9 mouse cellular contexts compared by ENCODE assay signal in the genomic region with DNA sequence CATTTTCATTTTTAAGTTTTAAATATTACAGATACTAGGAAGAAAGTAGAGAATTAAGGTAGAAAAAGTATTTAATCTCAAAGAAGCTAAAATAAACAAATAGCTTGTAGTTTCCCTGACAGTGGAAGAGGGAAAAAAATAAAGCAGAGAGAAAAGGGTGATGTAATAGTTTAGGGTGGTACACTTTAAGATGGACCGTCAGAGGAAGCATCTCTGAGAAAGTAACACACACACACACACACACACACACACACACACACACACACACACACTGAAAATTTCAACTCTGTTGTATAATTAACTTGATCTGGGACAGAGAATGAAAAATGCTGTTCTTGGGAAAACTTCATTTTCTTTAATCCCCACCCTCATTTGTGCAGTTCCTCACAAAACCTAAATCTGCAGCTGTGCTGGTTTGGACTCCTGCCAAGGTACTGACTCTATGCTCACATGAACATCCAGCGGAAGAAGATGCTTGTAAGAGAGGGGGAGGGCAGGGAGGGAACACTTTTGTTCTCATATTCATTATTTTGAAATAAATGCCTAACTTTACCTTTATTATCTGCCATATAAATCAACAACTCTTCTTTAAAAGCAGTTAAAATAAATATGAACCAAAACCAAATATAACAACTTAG. TPM values are rescaled to one million over a fixed set of nuclear protein-coding genes. Genes with fewer than 3 reads are reported as not detected.
DNase-seq lines count a peak whose midpoint lies in the region; ATAC-seq and TF ChIP-seq lines count a peak whose summit lies in the region.
"Had no signal": no experiment of that assay in that cellular context is flagged by ENCODE, and none has a peak within 500 bp of the region (broad histone marks: within the 10 kb centered on the region; RNA-seq: fewer than 3 reads in every experiment).

No protein-coding gene starts in this region.

- no peaks in the 10 kb centered on the region for H3K36me3 ChIP-seq in kidney, adult 2 months (ENCODE audit: control insufficient read depth, insufficient read depth, low read length)
- H3K36me3 ChIP-seq in kidney, embryonic 15.5 days: no peaks in the 10 kb centered on the region
- no peaks in the 10 kb centered on the region for H3K36me3 ChIP-seq in hindbrain, postnatal 0 days (ENCODE audit: insufficient read depth, low read length)
- no peaks in the 10 kb centered on the region for H3K36me3 ChIP-seq in lung, embryonic 16.5 days (ENCODE audit: control insufficient read depth, insufficient read depth, low read length)

- 8% methylated on average over 2 of the region's 2 CpGs for WGBS in kidney, adult 2 months
- WGBS in kidney, embryonic 15.5 days: 17% methylated on average over 2 of the region's 2 CpGs
- WGBS in hindbrain, postnatal 0 days: 5% methylated on average over 2 of the region's 2 CpGs
- WGBS in lung, embryonic 16.5 days: 18% methylated on average over 2 of the region's 2 CpGs

- H3K9me3 ChIP-seq in kidney, embryonic 15.5 days (replicated peaks): no peaks in the 10 kb centered on the region
- no peaks in the 10 kb centered on the region for H3K9me3 ChIP-seq in hindbrain, postnatal 0 days (ENCODE audit: low read length)
- no peaks in the 10 kb centered on the region for H3K9me3 ChIP-seq in lung, embryonic 16.5 days (ENCODE audit: control insufficient read depth, low read length)

- no peak overlapping the region for H3K4me2 ChIP-seq in kidney, embryonic 15.5 days
- no peak overlapping the region for H3K4me2 ChIP-seq in hindbrain, postnatal 0 days (ENCODE audit: low read depth, low read length)
- H3K4me2 ChIP-seq in lung, embryonic 16.5 days (ENCODE audit: low read depth, low read length): no peak overlapping the region

- no peak for ATAC-seq in kidney, embryonic 15.5 days (replicated peaks; ENCODE audit: low FRiP score)
- ATAC-seq in hindbrain, postnatal 0 days: peak; percentile 63; the same call in 1 of the 2 replicates
- peak; percentile 86 for ATAC-seq in lung, embryonic 16.5 days (ENCODE audit: low read depth)

- TF ChIP-seq CTCF in kidney, adult 2 months (conservative IDR thresholded peaks at IDR 0.05; ENCODE audit: insufficient read depth, insufficient read length, low read depth, low read length): no peak
- TF ChIP-seq CTCF in hindbrain, postnatal 0 days (IDR thresholded peaks at IDR 0.05; ENCODE audit: low read depth): no peak

- no peak for TF ChIP-seq POLR2A in kidney, adult 2 months (IDR thresholded peaks at IDR 0.05; ENCODE audit: low read depth, low read length)

- H3K27ac ChIP-seq in kidney, adult 2 months (ENCODE audit: insufficient read depth, low read depth, low read length): no peak overlapping the region
- H3K27ac ChIP-seq in kidney, embryonic 15.5 days: no peak overlapping the region
- no peak overlapping the region for H3K27ac ChIP-seq in hindbrain, postnatal 0 days
- H3K27ac ChIP-seq in lung, embryonic 16.5 days (ENCODE audit: low read length): no peak overlapping the region
- H3K27ac ChIP-seq: liver, embryonic 14.5 days had no signal

- peak; percentile 70 for DNase-seq in kidney, adult 2 months
- peak; percentile 78 for DNase-seq in MEL-GATA-1-ER (ENCODE audit: extremely low read depth, low read depth)
- DNase-seq in forelimb bud, embryonic 11.5 days (ENCODE audit: low read depth, low spot score): peak; percentile 12
- DNase-seq in hindbrain, postnatal 0 days (ENCODE audit: low spot score): peak; percentile 83
- peak; percentile 83 for DNase-seq in skeletal muscle tissue, adult 2 months (ENCODE audit: low read depth, low spot score)
- DNase-seq in ovary, adult 18-20 months (ENCODE audit: low spot score): no peak

- no peaks in the 10 kb centered on the region for H3K27me3 ChIP-seq in kidney, adult 2 months (replicated peaks; ENCODE audit: control insufficient read depth, insufficient read depth, low read length)
- no peaks in the 10 kb centered on the region for H3K27me3 ChIP-seq in kidney, embryonic 15.5 days
- no peaks in the 10 kb centered on the region for H3K27me3 ChIP-seq in hindbrain, postnatal 0 days (ENCODE audit: insufficient read depth, low read length)
- H3K27me3 ChIP-seq in lung, embryonic 16.5 days (ENCODE audit: control insufficient read depth, insufficient read depth, low read depth, low read length): no peaks in the 10 kb centered on the region

- H3K9ac ChIP-seq in kidney, embryonic 15.5 days: no peak overlapping the region
- no peak overlapping the region for H3K9ac ChIP-seq in hindbrain, postnatal 0 days (replicated peaks; ENCODE audit: low read length)
- H3K9ac ChIP-seq in lung, embryonic 16.5 days (ENCODE audit: low read length): no peak overlapping the region
- H3K9ac ChIP-seq: liver, embryonic 14.5 days had no signal

- H3K4me3 ChIP-seq in kidney, adult 2 months (ENCODE audit: insufficient read depth, low read depth, low read length): no peak overlapping the region
- no peak overlapping the region for H3K4me3 ChIP-seq in kidney, embryonic 15.5 days (replicated peaks)
- H3K4me3 ChIP-seq in hindbrain, postnatal 0 days (ENCODE audit: low read length): no peak overlapping the region
- H3K4me3 ChIP-seq in lung, embryonic 16.5 days (ENCODE audit: low read length): no peak overlapping the region

- H3K4me1 ChIP-seq in kidney, adult 2 months (ENCODE audit: control insufficient read depth, insufficient read depth, low read length): no peaks in the 10 kb centered on the region
- 0 out of 2 replicates have a peak, but pooled peaks cover 6% of the 10 kb centered on the region for H3K4me1 ChIP-seq in kidney, embryonic 15.5 days
- no peaks in the 10 kb centered on the region for H3K4me1 ChIP-seq in hindbrain, postnatal 0 days (ENCODE audit: insufficient read depth, low read length)
- peaks cover 3% of the 10 kb centered on the region for H3K4me1 ChIP-seq in lung, embryonic 16.5 days (replicated peaks; ENCODE audit: control insufficient read depth, insufficient read depth, low read length)

RNA-seq across cellular contexts. Expression of gene Cep170, which starts 13.0 kb away (rescaled TPM):
- 2.9 and 3.2 TPM in 2 replicates for polyA plus RNA-seq in kidney, adult 2 months (2012; rRNA removed)
- polyA plus RNA-seq in kidney, embryonic 15.5 days (2015; fragmentation: Nextera tagmentation; extraction: Ambion mirVana): 21.5 and 21.9 TPM in 2 replicates
- 132 and 137 TPM in 2 replicates for total RNA-seq in hindbrain, postnatal 0 days (2014; rRNA removed)
- polyA plus RNA-seq in hindbrain, postnatal 0 days (2015; fragmentation: Nextera tagmentation; extraction: Ambion mirVana): 78.9 and 86.1 TPM in 2 replicates
- polyA plus RNA-seq in lung, embryonic 16.5 days (2015; fragmentation: Nextera tagmentation; extraction: Ambion mirVana): 15.5 and 17.9 TPM in 2 replicates

RNA-seq across cellular contexts. Expression of gene Sdccag8, which starts 13.6 kb away (rescaled TPM):
- polyA plus RNA-seq in kidney, adult 2 months (2012; rRNA removed): 12.8 and 13.3 TPM in 2 replicates
- 17.1 and 17.3 TPM in 2 replicates for polyA plus RNA-seq in kidney, embryonic 15.5 days (2015; fragmentation: Nextera tagmentation; extraction: Ambion mirVana)
- total RNA-seq in hindbrain, postnatal 0 days (2014; rRNA removed): 7.7 and 10.1 TPM in 2 replicates
- polyA plus RNA-seq in hindbrain, postnatal 0 days (2015; fragmentation: Nextera tagmentation; extraction: Ambion mirVana): 23.1 and 26.3 TPM in 2 replicates
- polyA plus RNA-seq in lung, embryonic 16.5 days (2015; fragmentation: Nextera tagmentation; extraction: Ambion mirVana): 16.9 TPM in 2 replicates
